Mouse (Mus musculus) kidney, adult 2 months (tissue): Measurements from ENCODE around the gene Gprc5a.

Experiments used
- CTCF ChIP-seq: fragments of 200-500 bp; conservative IDR thresholded peaks from 2 replicates; pipeline ENCODE4 v1.5.1; 2011; ENCODE audit warnings: low read depth, mild to moderate bottlenecking, control low read depth, low read length, moderate library complexity, mixed read lengths; ENCODE audit not compliant: insufficient read depth, insufficient read length
- POLR2A ChIP-seq: fragments of 200-500 bp; IDR thresholded peaks from one replicate; pipeline ENCODE4 v1.6.1; 2011; ENCODE audit warnings: low read depth, low read length, control low read depth

DNA sequence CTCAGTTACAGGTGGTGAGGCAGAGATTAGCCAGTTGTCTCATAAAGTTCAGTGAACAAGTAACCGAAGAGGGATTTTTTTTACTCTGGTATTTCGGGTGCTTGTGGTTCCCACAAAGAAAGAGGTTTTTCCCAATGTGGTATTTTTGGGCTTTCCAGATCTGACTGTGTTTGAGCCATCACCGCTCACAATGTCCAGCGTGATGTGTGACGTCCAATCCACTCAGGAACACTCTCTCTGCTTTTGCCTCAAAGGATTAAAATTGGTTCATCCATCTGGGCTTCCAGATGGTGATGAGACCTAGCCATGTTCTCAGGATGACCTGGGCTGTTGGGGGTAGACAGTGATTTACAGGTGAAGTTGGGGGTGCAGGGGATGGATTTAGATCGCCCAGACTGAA, 41.6 kb downstream of the Gprc5a start:
- TF ChIP-seq POLR2A, result no peak
- no peak for TF ChIP-seq CTCF
